Mouse (Mus musculus) liver, adult 2 months (tissue): Measurements from ENCODE around the gene Atg4a. TPM values are rescaled to one million over a fixed set of nuclear protein-coding genes. Genes with fewer than 3 reads are reported as not detected.

ENCODE experiments used
- DNase-seq: peaks from one replicate; pipeline ENCODE4 v3.0.0-alpha.2; 2011; ENCODE audit warnings: low read depth, low spot score; ENCODE audit errors: extremely low read depth
- H3K27ac ChIP-seq: fragments of 200-500 bp; replicated peaks from 2 replicates; pipeline ENCODE4 v1.5.1; 2012; ENCODE audit warnings: low read depth, mild to moderate bottlenecking, control low read depth, inconsistent platforms, low read length; ENCODE audit not compliant: insufficient read depth
- H3K27me3 ChIP-seq: fragments of 200-500 bp; 2 replicates; pipeline ENCODE4 v1.6.1; 2012; ENCODE audit warnings: mild to moderate bottlenecking, moderate library complexity, low read length, inconsistent platforms; ENCODE audit not compliant: control insufficient read depth, insufficient read depth
- H3K36me3 ChIP-seq: fragments of 200-500 bp; 2 replicates; pipeline ENCODE4 v1.6.1; 2012; ENCODE audit warnings: low read length, inconsistent platforms; ENCODE audit not compliant: control insufficient read depth, insufficient read depth
- H3K4me1 ChIP-seq: fragments of 200-500 bp; 2 replicates; pipeline ENCODE4 v1.6.1; 2011; ENCODE audit warnings: low read length; ENCODE audit not compliant: control insufficient read depth, insufficient read depth
- H3K4me3 ChIP-seq: fragments of 200-500 bp; 2 replicates; pipeline ENCODE4 v1.5.1; 2011; ENCODE audit warnings: low read depth, mild to moderate bottlenecking, control low read depth, low read length, moderate library complexity; ENCODE audit not compliant: insufficient read depth
- H3K79me2 ChIP-seq: fragments of 200-500 bp; 2 replicates; pipeline ENCODE4 v1.6.1; 2012; ENCODE audit warnings: inconsistent platforms, mild to moderate bottlenecking, low read length, moderate library complexity; ENCODE audit not compliant: control insufficient read depth, insufficient read depth
- H3K9ac ChIP-seq: fragments of 200-500 bp; 2 replicates; pipeline ENCODE4 v1.6.1; 2012; ENCODE audit warnings: low read depth, mild to moderate bottlenecking, control low read depth, inconsistent platforms, low read length
- CTCF ChIP-seq: fragments of 200-500 bp; IDR thresholded peaks from 2 replicates; pipeline ENCODE4 v1.5.1; 2011; ENCODE audit warnings: low read depth, low read length, control low read depth
- POLR2A ChIP-seq: fragments of 200-500 bp; IDR thresholded peaks from 2 replicates; pipeline ENCODE4 v1.6.1; 2011; ENCODE audit warnings: low read length, control low read depth; ENCODE audit not compliant: insufficient read depth; ENCODE audit errors: extremely low read depth
- WGBS: fragments of 180-500 bp; shearing (Covaris S2); methylation state at CpG from one replicate; pipeline ENCODE4 v1.1.7; 2018; 5-methylcytosine and 5-hydroxymethylcytosine counted together
- polyA plus RNA-seq: library from polyadenylated mRNA; depleted of rRNA; stranded (reverse); fragments of >200 nt; gene quantifications from 2 replicates; pipeline ENCODE4 v1.2.3, GENCODE M21; 2012
- total RNA-seq: library from RNA; depleted of rRNA; stranded (reverse); fragments of >200 nt; gene quantifications from 2 replicates; pipeline ENCODE4 v1.2.3, GENCODE M21; 2014

Gene Atg4a
- total and polyA plus RNA-seq, 2 experiments: 2.5 to 16.7 TPM

GRCm38 (mm10) chrX:140953618-140954017 is 3.1 kb upstream of the Atg4a start:
- Histone ChIP-seq H3K27ac (no peak overlapping the region), H3K36me3 (peaks cover 12% of the 10 kb centered on the region; the same call in 1 of the 2 replicates), H3K4me3 (no peak overlapping the region), H3K79me2 (no peaks in the 10 kb centered on the region), H3K4me1 (no peaks in the 10 kb centered on the region; the same call in 1 of the 2 replicates), H3K27me3 (no peaks in the 10 kb centered on the region), H3K9ac (no peak overlapping the region)
- TF ChIP-seq POLR2A (no peak), CTCF (no peak)
- no peak for DNase-seq
- 92% methylated on average over 4 of the region's 4 CpGs for WGBS

DNA sequence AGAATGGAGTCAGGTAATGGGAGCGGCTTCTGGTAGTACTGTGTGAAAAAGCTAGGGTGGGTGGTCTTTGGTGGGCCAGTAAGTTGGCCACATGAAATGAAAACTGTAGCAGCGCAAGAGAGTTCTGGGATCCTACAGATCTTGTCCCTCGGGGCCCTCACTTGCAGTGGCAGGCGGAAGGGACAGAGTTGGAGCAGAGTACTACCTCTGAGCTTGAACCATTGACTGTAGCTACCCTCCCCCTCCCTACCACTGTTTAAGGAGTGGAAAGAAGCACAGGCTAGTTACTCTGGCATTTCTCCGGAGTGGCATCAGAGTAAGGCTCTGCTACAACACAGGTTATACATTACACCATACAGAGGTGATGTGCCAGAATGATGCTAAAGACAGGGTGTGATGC is 252 bp downstream of the Atg4a start:
- TF ChIP-seq POLR2A (no peak), CTCF (no peak)
- H3K9ac ChIP-seq: peak overlapping the region; percentile 73
- peak overlapping the region; percentile 54 for H3K4me3 ChIP-seq
- peak overlapping the region; percentile 26; the same call in 1 of the 2 replicates for H3K27ac ChIP-seq
- no peaks in the 10 kb centered on the region; the same call in 1 of the 2 replicates for H3K4me1 ChIP-seq
- 0% methylated on average over 5 of the region's 5 CpGs for WGBS
- no peaks in the 10 kb centered on the region for H3K79me2 ChIP-seq
- H3K27me3 ChIP-seq: no peaks in the 10 kb centered on the region
- DNase-seq: no peak
- peaks cover 2% of the 10 kb centered on the region; the same call in 1 of the 2 replicates for H3K36me3 ChIP-seq

GRCm38 (mm10) chrX:140978943-140979342 is 22.2 kb downstream of the Atg4a start:
- no peaks in the 10 kb centered on the region for H3K27me3 ChIP-seq
- no peak overlapping the region for H3K9ac ChIP-seq
- no peaks in the 10 kb centered on the region; the same call in 1 of the 2 replicates for H3K79me2 ChIP-seq
- H3K4me1 ChIP-seq: no peaks in the 10 kb centered on the region
- no peak overlapping the region for H3K27ac ChIP-seq
- WGBS: 100% methylated on average over 1 of the region's 1 CpGs
- H3K4me3 ChIP-seq: no peak overlapping the region
- no peak for DNase-seq
- TF ChIP-seq POLR2A (no peak), CTCF (no peak)
- no peaks in the 10 kb centered on the region for H3K36me3 ChIP-seq

GRCm38 (mm10) chrX:140979546-140979945 is 22.8 kb downstream of the Atg4a start:
- Histone ChIP-seq H3K36me3 (no peaks in the 10 kb centered on the region), H3K4me1 (no peaks in the 10 kb centered on the region), H3K9ac (no peak overlapping the region), H3K27ac (no peak overlapping the region), H3K27me3 (no peaks in the 10 kb centered on the region), H3K79me2 (no peaks in the 10 kb centered on the region; the same call in 1 of the 2 replicates), H3K4me3 (no peak overlapping the region)
- WGBS: 70% methylated on average over 2 of the region's 2 CpGs
- no peak for TF ChIP-seq POLR2A
- no peak for TF ChIP-seq CTCF
- DNase-seq: no peak

DNA sequence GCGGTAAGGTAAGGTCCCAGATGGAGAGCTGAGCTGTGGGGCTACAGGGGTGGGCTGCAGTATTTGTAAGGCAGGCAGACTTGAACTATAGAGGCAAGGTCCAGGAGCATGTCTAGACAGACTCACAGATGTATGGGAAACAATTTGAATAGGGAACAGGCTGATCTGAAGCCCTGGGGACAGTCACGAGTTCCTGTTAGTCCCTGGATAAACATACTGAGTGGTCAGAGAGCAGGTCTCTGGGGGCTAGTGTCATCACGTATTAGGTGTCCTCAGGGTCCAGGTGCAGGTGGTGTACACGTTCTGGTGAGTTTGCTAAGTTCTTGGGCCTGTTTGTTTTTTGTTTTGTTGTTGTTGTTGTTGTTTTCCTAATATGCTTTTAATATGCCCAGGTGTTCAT is 23.5 kb downstream of the Atg4a start:
- Histone ChIP-seq H3K79me2 (no peaks in the 10 kb centered on the region; the same call in 1 of the 2 replicates), H3K4me3 (no peak overlapping the region), H3K27me3 (no peaks in the 10 kb centered on the region), H3K4me1 (no peaks in the 10 kb centered on the region), H3K36me3 (no peaks in the 10 kb centered on the region), H3K27ac (no peak overlapping the region), H3K9ac (no peak overlapping the region)
- DNase-seq: no peak
- WGBS: 69% methylated on average over 4 of the region's 4 CpGs
- TF ChIP-seq CTCF (no peak), POLR2A (no peak)

GRCm38 (mm10) chrX:140983206-140983960 is 26.7 kb downstream of the Atg4a start:
- Histone ChIP-seq H3K36me3 (no peaks in the 10 kb centered on the region; the same call in 1 of the 2 replicates), H3K27ac (no peak overlapping the region), H3K9ac (no peak overlapping the region), H3K79me2 (no peaks in the 10 kb centered on the region; the same call in 1 of the 2 replicates), H3K4me3 (no peak overlapping the region), H3K4me1 (no peaks in the 10 kb centered on the region), H3K27me3 (no peaks in the 10 kb centered on the region)
- WGBS: 39% methylated on average over 6 of the region's 6 CpGs
- peak; percentile 31 for DNase-seq
- TF ChIP-seq CTCF (no peak), POLR2A (no peak)
